Mouse (Mus musculus) brain, embryonic 14.5 days (tissue): ENCODE measurements around the gene Sgsm3.

Source experiments
- CTCF ChIP-seq: fragments of 200-500 bp; IDR thresholded peaks from 2 replicates; pipeline ENCODE4 v1.5.1; 2012; ENCODE audit warnings: inconsistent platforms, mild to moderate bottlenecking, moderate library complexity, borderline replicate concordance; ENCODE audit not compliant: insufficient read depth, insufficient read length; ENCODE audit errors: extremely low read depth
- POLR2A ChIP-seq: fragments of 200-500 bp; IDR thresholded peaks from 2 replicates; pipeline ENCODE4 v1.6.1; 2012; ENCODE audit warnings: mild to moderate bottlenecking, inconsistent platforms, borderline replicate concordance; ENCODE audit not compliant: poor library complexity, insufficient read depth, insufficient read length, severe bottlenecking; ENCODE audit errors: extremely low read depth

DNA sequence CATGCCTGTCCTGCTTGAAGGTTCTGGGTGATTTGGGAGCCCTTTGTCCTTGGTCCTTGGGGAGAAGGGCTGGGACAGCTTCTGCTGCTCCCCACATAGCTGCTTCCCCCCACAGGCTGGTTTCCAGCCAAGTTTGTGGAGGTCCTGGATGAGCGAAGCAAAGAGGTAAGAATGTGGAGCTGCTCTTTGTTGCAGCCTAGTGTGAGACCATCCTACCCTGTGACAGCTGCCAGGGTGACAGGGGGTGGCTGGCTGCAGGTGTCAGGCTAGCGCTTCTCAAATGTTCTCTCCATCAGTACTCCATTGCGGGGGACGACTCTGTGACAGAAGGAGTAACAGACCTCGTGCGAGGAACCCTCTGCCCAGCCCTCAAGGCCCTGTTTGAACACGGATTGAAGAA, 32.5 kb downstream of the Sgsm3 start:
- TF ChIP-seq POLR2A: no peak
- no peak for TF ChIP-seq CTCF
